15 mouse cellular contexts compared by ENCODE assay signal in genomic region chr12:91765054-91765453, GRCm38 (mm10). TPM values are rescaled to one million over a fixed set of nuclear protein-coding genes. Genes with fewer than 3 reads are reported as not detected.
DNase-seq lines count a peak whose midpoint lies in the region; ATAC-seq and TF ChIP-seq lines count a peak whose summit lies in the region.
"Had no signal": no experiment of that assay in that cellular context is flagged by ENCODE, and none has a peak within 500 bp of the region (broad histone marks: within the 10 kb centered on the region; RNA-seq: fewer than 3 reads in every experiment).

No protein-coding gene starts in this region.

- TF ChIP-seq POLR2A in bone marrow, adult 2 months (IDR thresholded peaks at IDR 0.05; ENCODE audit: borderline replicate concordance, control insufficient read depth, low read depth, low read length): no peak
- no peak for TF ChIP-seq POLR2A in cerebellum, adult 2 months (IDR thresholded peaks at IDR 0.05; ENCODE audit: borderline replicate concordance, insufficient read depth, low read length)

- WGBS in kidney, embryonic 16.5 days: 18% methylated on average over 2 of the region's 2 CpGs
- 3% methylated on average over 2 of the region's 2 CpGs for WGBS in kidney, embryonic 14.5 days
- 0% methylated on average over 2 of the region's 2 CpGs for WGBS in bone marrow, adult 2 months
- 31% methylated on average over 2 of the region's 2 CpGs for WGBS in cerebellum, adult 2 months

- H3K4me2 ChIP-seq in kidney, embryonic 16.5 days (replicated peaks; ENCODE audit: low read depth, low read length): no peak overlapping the region
- H3K4me2 ChIP-seq in kidney, embryonic 14.5 days (replicated peaks; ENCODE audit: low read depth, low read length): no peak overlapping the region
- H3K4me2 ChIP-seq: heart, embryonic 11.5 days; neural tube, embryonic 13.5 days had no signal

- H3K27ac ChIP-seq in kidney, embryonic 16.5 days (ENCODE audit: low read length): peak overlapping the region; percentile 15; the same call in 1 of the 2 replicates
- H3K27ac ChIP-seq in kidney, embryonic 14.5 days (ENCODE audit: low read depth, low read length): no peak overlapping the region
- peak overlapping the region; percentile 71 for H3K27ac ChIP-seq in bone marrow, adult 2 months (ENCODE audit: control insufficient read depth, insufficient read depth, low read depth, low read length, poor library complexity)
- H3K27ac ChIP-seq in cerebellum, adult 2 months (ENCODE audit: insufficient read depth, low read length): no peak overlapping the region
- H3K27ac ChIP-seq: hindbrain, postnatal 0 days; left cerebral cortex, adult 2 months; neural tube, embryonic 13.5 days had no signal

- no peaks in the 10 kb centered on the region for H3K36me3 ChIP-seq in kidney, embryonic 16.5 days (ENCODE audit: insufficient read depth, low read length)
- no peaks in the 10 kb centered on the region for H3K36me3 ChIP-seq in kidney, embryonic 14.5 days (ENCODE audit: control insufficient read depth, insufficient read depth, low read length)
- H3K36me3 ChIP-seq: midbrain, embryonic 10.5 days; neural tube, embryonic 13.5 days had no signal

- no peaks in the 10 kb centered on the region for H3K9me3 ChIP-seq in kidney, embryonic 16.5 days (ENCODE audit: low read length)
- H3K9me3 ChIP-seq in kidney, embryonic 14.5 days (ENCODE audit: control insufficient read depth, low read length): no peaks in the 10 kb centered on the region
- H3K9me3 ChIP-seq: midbrain, embryonic 10.5 days; neural tube, embryonic 13.5 days had no signal

- no peak overlapping the region for H3K9ac ChIP-seq in kidney, embryonic 16.5 days (replicated peaks; ENCODE audit: low read length)
- H3K9ac ChIP-seq in kidney, embryonic 14.5 days (ENCODE audit: low read depth, low read length): no peak overlapping the region
- H3K9ac ChIP-seq: neural tube, embryonic 13.5 days had no signal

- no peak for TF ChIP-seq CTCF in bone marrow, adult 2 months (IDR thresholded peaks at IDR 0.05; ENCODE audit: control insufficient read depth, insufficient read depth, low read length)
- no peak for TF ChIP-seq CTCF in cerebellum, adult 2 months (IDR thresholded peaks at IDR 0.05; ENCODE audit: borderline replicate concordance, insufficient read depth, low read depth, low read length)

- H3K4me3 ChIP-seq in kidney, embryonic 16.5 days (ENCODE audit: low read length): no peak overlapping the region
- no peak overlapping the region for H3K4me3 ChIP-seq in kidney, embryonic 14.5 days (ENCODE audit: low read length)
- H3K4me3 ChIP-seq in bone marrow, adult 2 months (replicated peaks; ENCODE audit: control insufficient read depth, low read depth, low read length): peak overlapping the region; percentile 53
- no peak overlapping the region for H3K4me3 ChIP-seq in cerebellum, adult 2 months (replicated peaks; ENCODE audit: insufficient read depth, low read depth, low read length)
- H3K4me3 ChIP-seq: left cerebral cortex, adult 2 months; midbrain, embryonic 10.5 days; neural tube, embryonic 13.5 days had no signal

- DNase-seq in kidney, postnatal 36 days: peak; percentile 57 to 61
- no peak for DNase-seq in cerebellum, postnatal 10 days
- DNase-seq in cerebellum, adult 2 months: no peak
- DNase-seq: adrenal gland, adult 8-10 months; right cerebral cortex, postnatal 4 days had no signal

- H3K27me3 ChIP-seq in kidney, embryonic 16.5 days (ENCODE audit: insufficient read depth, low read length): no peaks in the 10 kb centered on the region
- H3K27me3 ChIP-seq in kidney, embryonic 14.5 days (ENCODE audit: control insufficient read depth, insufficient read depth, low read length): no peaks in the 10 kb centered on the region
- H3K27me3 ChIP-seq in cerebellum, adult 2 months (ENCODE audit: control insufficient read depth, insufficient read depth, low read length): no peaks in the 10 kb centered on the region; the same call in 1 of the 2 replicates
- H3K27me3 ChIP-seq: neural tube, embryonic 13.5 days had no signal

- peak; percentile 16; the same call in 1 of the 2 replicates for ATAC-seq in kidney, embryonic 16.5 days (ENCODE audit: low FRiP score, low TSS enrichment)
- no peak for ATAC-seq in kidney, embryonic 14.5 days (ENCODE audit: low FRiP score, low TSS enrichment)
- peak; percentile 23 for ATAC-seq in megakaryocyte progenitor cell, adult 5-6 weeks (replicated peaks; ENCODE audit: poor library complexity)
- ATAC-seq: forebrain, embryonic 16.5 days; hindbrain, postnatal 0 days had no signal

- peaks cover 25% of the 10 kb centered on the region for H3K4me1 ChIP-seq in kidney, embryonic 16.5 days (ENCODE audit: insufficient read depth, low read length)
- H3K4me1 ChIP-seq in kidney, embryonic 14.5 days (ENCODE audit: control insufficient read depth, insufficient read depth, low read length): peaks cover 7% of the 10 kb centered on the region
- H3K4me1 ChIP-seq in bone marrow, adult 2 months (ENCODE audit: control insufficient read depth, insufficient read depth, low read length): peaks cover 6% of the 10 kb centered on the region
- H3K4me1 ChIP-seq in cerebellum, adult 2 months (ENCODE audit: control insufficient read depth, insufficient read depth, low read length): no peaks in the 10 kb centered on the region

RNA-seq across cellular contexts. Expression of gene Ston2, which starts 23.1 kb away (rescaled TPM):
- 11.0 TPM in 2 replicates for polyA plus RNA-seq in kidney, embryonic 16.5 days (2015; fragmentation: Nextera tagmentation; extraction: Ambion mirVana)
- polyA plus RNA-seq in kidney, embryonic 14.5 days (2014; fragmentation: Nextera tagmentation; extraction: Ambion mirVana): 7.8 and 13.4 TPM in 2 replicates
- polyA plus RNA-seq in bone marrow, adult 2 months (2011; ENCODE audit: insufficient read depth, insufficient read length, low replicate concordance, missing spikeins): 3.9 and 14.0 TPM in 2 replicates
- 4.5 and 10.5 TPM in 2 replicates for total RNA-seq in megakaryocyte progenitor cell, adult 5-6 weeks (2015)
- total RNA-seq in megakaryocyte progenitor cell, adult 5-6 weeks (2017): 2.4 and 5.4 TPM in 2 replicates
- 9.0 and 10.7 TPM in 2 replicates for polyA plus RNA-seq in cerebellum, adult 2 months (2012; rRNA removed)

Comparison
In these comparisons a context has a peak if more than half of its experiments do, and no peak if none do; other contexts are left out.
1. H3K27ac ChIP-seq: peak in kidney, embryonic 16.5 days (single experiment) and bone marrow, adult 2 months (single experiment); none in kidney, embryonic 14.5 days (single experiment) and cerebellum, adult 2 months (single experiment).
2. DNase-seq: peak in kidney, postnatal 36 days (2 of 2); none in cerebellum, postnatal 10 days (0 of 2) and cerebellum, adult 2 months (0 of 2).